Mouse (Mus musculus): ENCODE data around the gene Tbc1d1. TPM values are rescaled to one million over a fixed set of nuclear protein-coding genes. Genes with fewer than 3 reads are reported as not detected.

The Tbc1d1 gene
- total and polyA plus RNA-seq, 2 experiments: 2.2 to 8.1 TPM

DNA sequence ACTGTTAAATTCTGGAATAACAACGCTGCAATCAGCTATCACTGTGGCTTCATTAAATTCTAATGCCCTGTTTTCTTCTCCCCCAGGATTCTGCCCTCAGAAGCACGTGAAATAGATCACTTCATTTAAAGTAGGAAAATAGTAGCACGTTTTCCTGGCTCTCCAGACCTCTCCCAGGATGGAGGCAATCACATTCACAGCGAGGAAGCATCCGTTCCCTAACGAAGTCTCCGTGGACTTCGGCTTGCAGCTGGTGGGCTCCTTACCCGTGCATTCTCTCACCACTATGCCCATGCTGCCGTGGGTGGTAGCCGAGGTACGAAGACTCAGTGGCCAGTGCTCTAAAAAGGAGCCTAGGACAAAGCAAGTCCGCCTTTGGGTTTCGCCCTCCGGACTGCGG, 17.2 kb downstream of the Tbc1d1 start:
- no peak for DNase-seq (ENCODE audit: extremely low read depth, low read depth, low spot score)

DNA sequence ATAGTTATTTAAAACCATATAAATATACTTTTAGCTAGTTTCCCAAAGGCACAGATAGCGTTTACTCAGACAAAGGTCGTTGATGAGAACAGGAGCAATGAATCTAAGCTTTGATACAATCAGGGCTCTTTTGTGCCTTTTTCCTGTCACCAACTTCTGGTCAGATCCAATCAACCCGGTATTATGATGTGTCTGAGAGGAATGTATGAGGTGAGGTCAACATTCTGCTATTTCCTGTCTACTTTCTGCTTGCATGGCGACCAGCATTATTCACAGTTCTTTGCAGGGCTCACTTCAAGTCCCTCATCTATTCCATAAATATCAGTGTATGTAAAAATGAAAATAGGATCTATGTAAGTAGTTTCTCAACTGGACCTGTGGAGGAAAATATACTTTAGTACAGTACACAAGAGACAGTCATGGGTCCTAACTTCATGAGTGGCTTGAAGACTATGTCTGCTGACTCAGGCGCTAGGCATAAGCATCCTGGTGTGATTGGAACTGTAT, 18.4 kb downstream of the Tbc1d1 start:
- Histone ChIP-seq H3K36me3 (ENCODE audit: control insufficient read depth, insufficient read depth, low read length) (no peaks in the 10 kb centered on the region), H3K27ac (replicated peaks; ENCODE audit: insufficient read depth, low read depth, low read length) (no peak overlapping the region), H3K9ac (ENCODE audit: low read depth, low read length) (no peak overlapping the region), H3K27me3 (ENCODE audit: control insufficient read depth, insufficient read depth, low read length) (no peaks in the 10 kb centered on the region), H3K4me3 (ENCODE audit: insufficient read depth, low read depth, low read length) (no peak overlapping the region), H3K4me1 (ENCODE audit: control insufficient read depth, insufficient read depth, low read length) (no peaks in the 10 kb centered on the region), H3K79me2 (ENCODE audit: control insufficient read depth, insufficient read depth, low read length) (no peaks in the 10 kb centered on the region)
- TF ChIP-seq POLR2A (IDR thresholded peaks at IDR 0.05; ENCODE audit: extremely low read depth, insufficient read depth, low read length) (no peak), CTCF (IDR thresholded peaks at IDR 0.05; ENCODE audit: low read depth, low read length) (no peak)
- DNase-seq (ENCODE audit: extremely low read depth, low read depth, low spot score): no peak
- 77% methylated on average over 5 of the region's 5 CpGs for WGBS

More for the DNA sequence above, 17.2 kb downstream of the Tbc1d1 start:
- Histone ChIP-seq H3K4me3 (ENCODE audit: insufficient read depth, low read depth, low read length) (no peak overlapping the region), H3K27ac (replicated peaks; ENCODE audit: insufficient read depth, low read depth, low read length) (no peak overlapping the region), H3K9ac (ENCODE audit: low read depth, low read length) (no peak overlapping the region), H3K36me3 (ENCODE audit: control insufficient read depth, insufficient read depth, low read length) (no peaks in the 10 kb centered on the region), H3K79me2 (ENCODE audit: control insufficient read depth, insufficient read depth, low read length) (no peaks in the 10 kb centered on the region), H3K27me3 (ENCODE audit: control insufficient read depth, insufficient read depth, low read length) (no peaks in the 10 kb centered on the region), H3K4me1 (ENCODE audit: control insufficient read depth, insufficient read depth, low read length) (no peaks in the 10 kb centered on the region)
- TF ChIP-seq CTCF (IDR thresholded peaks at IDR 0.05; ENCODE audit: low read depth, low read length): no peak
- no peak for TF ChIP-seq POLR2A (IDR thresholded peaks at IDR 0.05; ENCODE audit: extremely low read depth, insufficient read depth, low read length)
- 80% methylated on average over 16 of the region's 16 CpGs for WGBS

DNA sequence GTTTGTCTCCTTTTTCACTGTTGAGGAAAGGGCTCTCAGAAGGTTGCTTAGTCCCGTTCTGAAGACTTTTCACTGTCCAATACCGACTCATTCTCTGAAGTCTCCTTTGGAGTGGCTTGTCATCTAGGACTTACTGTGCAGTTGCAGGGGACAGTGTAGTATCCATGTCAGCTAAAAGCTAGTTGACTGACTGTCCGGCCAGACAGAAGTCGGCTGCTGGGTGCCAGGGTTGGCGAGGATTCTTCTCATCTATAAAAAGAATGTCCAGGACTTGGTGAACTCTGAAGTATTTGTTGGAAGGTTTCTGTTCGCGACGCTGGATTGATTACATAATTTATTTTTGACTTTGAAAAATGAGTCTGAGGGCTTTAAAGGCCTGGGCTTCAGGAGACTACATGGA, 24.4 kb downstream of the Tbc1d1 start:
- Histone ChIP-seq H3K27me3 (ENCODE audit: control insufficient read depth, insufficient read depth, low read length) (no peaks in the 10 kb centered on the region), H3K36me3 (ENCODE audit: control insufficient read depth, insufficient read depth, low read length) (no peaks in the 10 kb centered on the region), H3K79me2 (ENCODE audit: control insufficient read depth, insufficient read depth, low read length) (no peaks in the 10 kb centered on the region), H3K4me3 (ENCODE audit: insufficient read depth, low read depth, low read length) (no peak overlapping the region), H3K27ac (replicated peaks; ENCODE audit: insufficient read depth, low read depth, low read length) (no peak overlapping the region), H3K4me1 (ENCODE audit: control insufficient read depth, insufficient read depth, low read length) (no peaks in the 10 kb centered on the region), H3K9ac (ENCODE audit: low read depth, low read length) (no peak overlapping the region)
- DNase-seq (ENCODE audit: extremely low read depth, low read depth, low spot score): no peak
- WGBS: 80% methylated on average over 8 of the region's 8 CpGs
- no peak for TF ChIP-seq POLR2A (IDR thresholded peaks at IDR 0.05; ENCODE audit: extremely low read depth, insufficient read depth, low read length)
- TF ChIP-seq CTCF (IDR thresholded peaks at IDR 0.05; ENCODE audit: low read depth, low read length): no peak

DNA sequence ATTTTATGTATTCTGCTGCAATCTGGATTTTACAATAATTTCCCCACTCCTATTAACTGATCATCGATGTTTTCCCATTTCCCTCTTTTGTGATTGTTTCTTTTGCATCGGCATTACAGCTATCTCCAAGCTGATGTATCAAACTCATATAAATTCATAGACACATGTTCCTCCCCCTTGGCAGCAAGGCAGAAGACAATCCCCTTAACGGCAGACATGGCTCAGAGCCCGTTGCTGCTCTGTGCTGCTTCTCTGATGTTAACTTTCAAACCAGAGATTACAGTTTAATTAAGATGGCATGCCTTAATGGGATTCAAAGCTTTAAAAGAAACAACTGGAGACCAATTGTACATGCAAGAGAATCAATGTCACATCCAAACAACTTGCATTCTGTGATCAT, 27.6 kb downstream of the Tbc1d1 start:
- H3K9ac ChIP-seq (ENCODE audit: low read depth, low read length): no peak overlapping the region
- H3K27me3 ChIP-seq (ENCODE audit: control insufficient read depth, insufficient read depth, low read length): no peaks in the 10 kb centered on the region
- no peak overlapping the region for H3K27ac ChIP-seq (replicated peaks; ENCODE audit: insufficient read depth, low read depth, low read length)
- H3K4me1 ChIP-seq (ENCODE audit: control insufficient read depth, insufficient read depth, low read length): no peaks in the 10 kb centered on the region
- no peak for DNase-seq (ENCODE audit: extremely low read depth, low read depth, low spot score)
- 83% methylated on average over 4 of the region's 4 CpGs for WGBS
- H3K36me3 ChIP-seq (ENCODE audit: control insufficient read depth, insufficient read depth, low read length): no peaks in the 10 kb centered on the region
- no peak for TF ChIP-seq POLR2A (IDR thresholded peaks at IDR 0.05; ENCODE audit: extremely low read depth, insufficient read depth, low read length)
- no peak for TF ChIP-seq CTCF (IDR thresholded peaks at IDR 0.05; ENCODE audit: low read depth, low read length)
- no peaks in the 10 kb centered on the region for H3K79me2 ChIP-seq (ENCODE audit: control insufficient read depth, insufficient read depth, low read length)
- no peak overlapping the region for H3K4me3 ChIP-seq (ENCODE audit: insufficient read depth, low read depth, low read length)

DNA sequence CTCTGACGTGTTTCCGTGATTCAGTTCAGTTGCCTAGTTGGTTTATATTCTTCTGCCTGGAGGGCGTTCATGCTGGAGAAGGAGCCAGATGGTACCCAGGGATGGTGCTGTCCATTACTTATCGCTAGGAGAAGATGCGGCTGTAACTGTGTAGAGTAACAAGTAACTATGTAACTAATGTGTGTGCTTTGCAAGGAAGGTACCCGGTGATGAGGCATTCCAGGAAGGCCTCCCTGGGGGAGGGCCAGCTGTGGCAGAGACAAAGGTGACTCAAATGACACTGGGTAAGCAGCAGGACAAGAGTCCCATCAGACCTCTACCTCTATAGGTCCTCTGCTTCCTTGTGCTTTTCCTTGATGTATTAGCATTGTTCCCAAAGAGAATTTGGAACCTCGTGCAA, 29.2 kb downstream of the Tbc1d1 start:
- WGBS: 66% methylated on average over 7 of the region's 7 CpGs
- no peak for TF ChIP-seq POLR2A (IDR thresholded peaks at IDR 0.05; ENCODE audit: extremely low read depth, insufficient read depth, low read length)
- TF ChIP-seq CTCF (IDR thresholded peaks at IDR 0.05; ENCODE audit: low read depth, low read length): no peak
- H3K36me3 ChIP-seq (ENCODE audit: control insufficient read depth, insufficient read depth, low read length): no peaks in the 10 kb centered on the region
- no peak overlapping the region for H3K27ac ChIP-seq (replicated peaks; ENCODE audit: insufficient read depth, low read depth, low read length)
- no peaks in the 10 kb centered on the region for H3K4me1 ChIP-seq (ENCODE audit: control insufficient read depth, insufficient read depth, low read length)
- H3K27me3 ChIP-seq (ENCODE audit: control insufficient read depth, insufficient read depth, low read length): no peaks in the 10 kb centered on the region
- H3K9ac ChIP-seq (ENCODE audit: low read depth, low read length): no peak overlapping the region
- no peaks in the 10 kb centered on the region for H3K79me2 ChIP-seq (ENCODE audit: control insufficient read depth, insufficient read depth, low read length)
- no peak overlapping the region for H3K4me3 ChIP-seq (ENCODE audit: insufficient read depth, low read depth, low read length)
- no peak for DNase-seq (ENCODE audit: extremely low read depth, low read depth, low spot score)

DNA sequence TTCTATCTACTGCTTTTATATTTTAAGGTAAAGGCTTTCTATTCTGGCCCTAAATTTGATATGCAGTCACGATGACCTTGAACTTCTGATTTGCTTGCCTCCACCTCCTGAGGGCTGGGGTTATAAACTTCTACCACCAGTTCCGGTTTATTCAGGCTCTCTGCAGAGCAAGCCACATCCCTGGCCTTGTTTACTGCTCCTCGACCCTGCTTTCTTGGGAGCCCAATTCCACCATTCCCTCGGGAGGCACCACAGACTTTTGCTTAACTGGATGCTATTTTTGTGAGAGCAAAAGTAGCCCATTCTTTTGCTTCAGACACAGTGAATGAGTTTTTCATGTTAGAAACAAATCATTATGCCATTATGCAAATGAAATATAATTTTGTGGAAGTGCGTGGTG, 30.5 kb downstream of the Tbc1d1 start:
- no peaks in the 10 kb centered on the region for H3K4me1 ChIP-seq (ENCODE audit: control insufficient read depth, insufficient read depth, low read length)
- DNase-seq (ENCODE audit: extremely low read depth, low read depth, low spot score): no peak
- no peak overlapping the region for H3K9ac ChIP-seq (ENCODE audit: low read depth, low read length)
- WGBS: 71% methylated on average over 5 of the region's 5 CpGs
- H3K79me2 ChIP-seq (ENCODE audit: control insufficient read depth, insufficient read depth, low read length): no peaks in the 10 kb centered on the region
- no peak overlapping the region for H3K27ac ChIP-seq (replicated peaks; ENCODE audit: insufficient read depth, low read depth, low read length)
- no peaks in the 10 kb centered on the region for H3K27me3 ChIP-seq (ENCODE audit: control insufficient read depth, insufficient read depth, low read length)
- TF ChIP-seq CTCF (IDR thresholded peaks at IDR 0.05; ENCODE audit: low read depth, low read length) (no peak), POLR2A (IDR thresholded peaks at IDR 0.05; ENCODE audit: extremely low read depth, insufficient read depth, low read length) (no peak)
- no peaks in the 10 kb centered on the region for H3K36me3 ChIP-seq (ENCODE audit: control insufficient read depth, insufficient read depth, low read length)
- H3K4me3 ChIP-seq (ENCODE audit: insufficient read depth, low read depth, low read length): no peak overlapping the region

All from liver, adult 2 months (tissue).